Mouse (Mus musculus): ENCODE results near the gene Brsk2. TPM values are rescaled to one million over a fixed set of nuclear protein-coding genes. Genes with fewer than 3 reads are reported as not detected.

Brsk2 gene
- polyA plus RNA-seq, 1 experiment from 2014 or later: 14.1 TPM

DNA sequence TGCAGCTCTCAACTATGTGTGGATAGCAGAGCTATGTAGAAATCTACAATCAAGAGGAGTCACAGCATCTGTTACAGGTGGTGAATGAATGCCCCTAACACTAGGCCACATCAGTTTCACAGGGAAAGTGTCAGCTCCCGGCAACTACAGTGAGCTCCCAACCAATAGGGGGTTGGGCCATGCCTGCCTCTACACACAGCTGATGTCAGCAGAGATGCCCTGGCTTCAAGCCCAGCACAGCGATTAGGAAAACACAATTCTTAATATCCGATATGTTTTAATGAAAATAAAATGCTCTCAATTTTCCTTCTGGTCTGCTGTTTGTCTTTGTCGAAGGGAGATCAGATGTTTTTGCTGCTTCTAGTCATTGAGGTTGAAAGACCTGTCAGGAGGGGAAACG is 6.1 kb upstream of the Brsk2 start:
- WGBS: 87% methylated on average over 5 of the region's 5 CpGs
- H3K36me3 ChIP-seq: no peaks in the 10 kb centered on the region
- no peaks in the 10 kb centered on the region for H3K9me3 ChIP-seq
- DNase-seq (ENCODE audit: low spot score): no peak
- H3K4me1 ChIP-seq (replicated peaks): peaks cover 16% of the 10 kb centered on the region
- no peak overlapping the region for H3K4me3 ChIP-seq
- no peak overlapping the region for H3K27ac ChIP-seq
- H3K27me3 ChIP-seq (ENCODE audit: insufficient read depth, poor library complexity, severe bottlenecking): peaks cover 18% of the 10 kb centered on the region

GRCm38 (mm10) chr7:141945927-141946326 is 3.6 kb upstream of the Brsk2 start:
- DNase-seq (ENCODE audit: low spot score): no peak
- WGBS: 34% methylated on average over 7 of the region's 7 CpGs
- Histone ChIP-seq H3K36me3 (no peaks in the 10 kb centered on the region), H3K27ac (peak overlapping the region; percentile 74), H3K4me3 (0 out of 2 replicates have a peak overlapping the region, but pooled peaks have one; percentile 4), H3K4me1 (replicated peaks) (peaks cover 36% of the 10 kb centered on the region), H3K27me3 (ENCODE audit: insufficient read depth, poor library complexity, severe bottlenecking) (peaks cover 37% of the 10 kb centered on the region), H3K9me3 (no peaks in the 10 kb centered on the region)

DNA sequence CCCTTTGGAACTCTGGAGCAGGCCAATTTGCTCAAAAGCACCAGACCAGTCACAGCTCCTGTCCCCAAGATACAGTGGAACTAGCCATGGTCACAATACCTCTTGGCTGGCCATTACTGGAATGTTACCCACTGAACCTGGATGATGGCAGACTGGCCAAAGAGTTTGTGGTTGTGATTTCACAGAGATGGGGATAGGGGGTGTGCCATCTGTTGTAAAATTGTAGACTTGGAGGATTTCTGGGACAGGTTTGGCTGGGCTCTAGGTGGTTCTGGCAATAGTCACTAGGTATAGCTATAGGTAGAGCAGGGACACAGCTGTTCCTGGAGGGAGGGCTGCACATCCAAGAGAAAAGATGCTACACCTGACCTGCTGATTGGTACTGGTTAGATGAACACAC is 2.0 kb upstream of the Brsk2 start:
- H3K36me3 ChIP-seq: peaks cover 10% of the 10 kb centered on the region
- no peak for DNase-seq (ENCODE audit: low spot score)

DNA sequence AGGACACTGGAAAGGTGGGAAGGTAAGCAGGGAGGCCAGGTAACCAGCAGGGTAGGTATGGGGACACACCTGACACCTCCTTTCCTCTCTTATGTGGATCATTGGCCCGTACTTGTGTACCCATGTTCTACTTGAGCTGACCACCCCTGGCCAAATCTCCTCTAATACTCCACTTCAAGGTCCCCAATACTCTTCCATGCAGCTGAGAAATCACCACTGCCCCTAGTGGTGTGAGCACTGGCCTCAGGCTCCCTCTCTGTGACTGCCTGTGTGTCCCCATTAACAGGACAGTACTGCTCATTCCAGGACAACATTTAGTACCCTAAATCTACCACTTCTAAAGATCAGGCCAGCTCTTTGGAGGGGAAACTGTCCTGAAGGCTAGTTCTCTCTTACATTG is 1.5 kb upstream of the Brsk2 start:
- Histone ChIP-seq H3K36me3 (peaks cover 15% of the 10 kb centered on the region), H3K4me3 (no peak overlapping the region), H3K4me1 (replicated peaks) (peaks cover 52% of the 10 kb centered on the region), H3K9me3 (no peaks in the 10 kb centered on the region), H3K27me3 (ENCODE audit: insufficient read depth, poor library complexity, severe bottlenecking) (peaks cover 55% of the 10 kb centered on the region), H3K27ac (no peak overlapping the region)
- no peak for DNase-seq (ENCODE audit: low spot score)
- 84% methylated on average over 1 of the region's 1 CpGs for WGBS

More for the DNA sequence above, 2.0 kb upstream of the Brsk2 start:
- no peak overlapping the region for H3K27ac ChIP-seq
- H3K27me3 ChIP-seq (ENCODE audit: insufficient read depth, poor library complexity, severe bottlenecking): peaks cover 53% of the 10 kb centered on the region
- no peak overlapping the region for H3K4me3 ChIP-seq
- H3K4me1 ChIP-seq (replicated peaks): peaks cover 48% of the 10 kb centered on the region
- no peaks in the 10 kb centered on the region for H3K9me3 ChIP-seq

- WGBS: 2% methylated on average over 35 of the region's 54 CpGs
- Histone ChIP-seq H3K4me1 (replicated peaks) (peaks cover 69% of the 10 kb centered on the region), H3K9me3 (no peaks in the 10 kb centered on the region), H3K27me3 (ENCODE audit: insufficient read depth, poor library complexity, severe bottlenecking) (peaks cover 56% of the 10 kb centered on the region), H3K36me3 (peaks cover 22% of the 10 kb centered on the region), H3K27ac (peak overlapping the region; percentile 100), H3K4me3 (peak overlapping the region; percentile 89)
- DNase-seq (ENCODE audit: low spot score): no peak
These were observed 200 bp downstream of the Brsk2 start for GRCm38 (mm10) chr7:141949799-141950103.

- H3K9me3 ChIP-seq: no peaks in the 10 kb centered on the region
- peak overlapping the region; percentile 100 for H3K27ac ChIP-seq
- peaks cover 22% of the 10 kb centered on the region for H3K36me3 ChIP-seq
- WGBS: 1% methylated on average over 83 of the region's 84 CpGs
- H3K4me1 ChIP-seq (replicated peaks): peaks cover 75% of the 10 kb centered on the region
- peak; percentile 80 for DNase-seq (ENCODE audit: low spot score)
- H3K4me3 ChIP-seq: peak overlapping the region; percentile 89
- peaks cover 56% of the 10 kb centered on the region for H3K27me3 ChIP-seq (ENCODE audit: insufficient read depth, poor library complexity, severe bottlenecking)
These were observed 808 bp downstream of the Brsk2 start for GRCm38 (mm10) chr7:141950104-141951013.

DNA sequence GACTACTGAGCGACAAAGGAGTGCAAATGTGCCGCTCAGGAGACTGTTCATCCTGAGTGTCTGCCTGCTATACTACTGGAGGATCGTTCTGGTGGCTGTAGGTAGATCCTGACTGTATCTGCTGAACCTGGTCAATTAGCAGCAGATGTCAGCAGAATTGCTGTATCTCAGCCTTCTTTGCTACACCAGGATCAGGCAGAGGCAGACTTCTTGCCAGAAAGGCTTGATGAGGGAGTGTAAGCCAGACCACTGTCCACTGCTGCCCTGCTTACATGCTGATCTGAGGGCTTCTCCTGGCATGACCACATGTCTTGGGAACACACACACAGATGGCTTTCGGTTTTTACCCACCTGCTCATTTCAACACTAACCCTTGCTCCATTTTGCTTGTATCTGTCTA is 2.3 kb downstream of the Brsk2 start:
- Histone ChIP-seq H3K36me3 (peaks cover 22% of the 10 kb centered on the region), H3K4me1 (replicated peaks) (peaks cover 76% of the 10 kb centered on the region), H3K4me3 (peak overlapping the region; percentile 89), H3K27me3 (ENCODE audit: insufficient read depth, poor library complexity, severe bottlenecking) (peaks cover 51% of the 10 kb centered on the region), H3K27ac (peak overlapping the region; percentile 100), H3K9me3 (no peaks in the 10 kb centered on the region)
- no peak for DNase-seq (ENCODE audit: low spot score)
- 90% methylated on average over 4 of the region's 4 CpGs for WGBS

DNA sequence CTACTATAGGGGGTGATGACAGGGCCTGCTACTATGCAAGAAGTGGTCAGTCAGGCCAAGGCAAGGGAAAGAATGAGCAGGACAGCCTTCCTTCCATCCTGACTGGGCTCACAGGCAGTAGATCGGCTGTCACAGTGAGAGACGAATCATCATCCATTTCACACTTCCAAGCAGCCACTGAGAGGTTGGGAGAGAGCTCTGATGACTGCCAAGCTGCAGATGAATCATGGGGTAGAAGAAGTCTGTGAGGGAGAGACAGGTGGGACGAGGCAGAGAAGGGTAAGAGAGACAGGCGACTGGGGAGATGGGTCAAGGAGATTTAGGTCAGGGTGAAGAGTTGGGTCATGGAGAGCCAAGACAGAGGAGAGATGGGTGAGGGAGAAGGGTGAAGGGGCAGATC is 3.4 kb downstream of the Brsk2 start:
- H3K4me1 ChIP-seq (replicated peaks): peaks cover 85% of the 10 kb centered on the region
- no peak for DNase-seq (ENCODE audit: low spot score)
- WGBS: 81% methylated on average over 4 of the region's 4 CpGs
- H3K36me3 ChIP-seq: peaks cover 22% of the 10 kb centered on the region
- no peaks in the 10 kb centered on the region for H3K9me3 ChIP-seq
- no peak overlapping the region for H3K27ac ChIP-seq
- H3K27me3 ChIP-seq (ENCODE audit: insufficient read depth, poor library complexity, severe bottlenecking): peaks cover 44% of the 10 kb centered on the region
- no peak overlapping the region for H3K4me3 ChIP-seq

GRCm38 (mm10) chr7:141953616-141954015 is 4.1 kb downstream of the Brsk2 start:
- Histone ChIP-seq H3K27me3 (ENCODE audit: insufficient read depth, poor library complexity, severe bottlenecking) (peaks cover 37% of the 10 kb centered on the region), H3K4me1 (replicated peaks) (peaks cover 87% of the 10 kb centered on the region), H3K9me3 (no peaks in the 10 kb centered on the region), H3K36me3 (peaks cover 22% of the 10 kb centered on the region), H3K27ac (no peak overlapping the region), H3K4me3 (no peak overlapping the region; the same call in 1 of the 2 replicates)
- 81% methylated on average over 6 of the region's 6 CpGs for WGBS
- no peak for DNase-seq (ENCODE audit: low spot score)

DNA sequence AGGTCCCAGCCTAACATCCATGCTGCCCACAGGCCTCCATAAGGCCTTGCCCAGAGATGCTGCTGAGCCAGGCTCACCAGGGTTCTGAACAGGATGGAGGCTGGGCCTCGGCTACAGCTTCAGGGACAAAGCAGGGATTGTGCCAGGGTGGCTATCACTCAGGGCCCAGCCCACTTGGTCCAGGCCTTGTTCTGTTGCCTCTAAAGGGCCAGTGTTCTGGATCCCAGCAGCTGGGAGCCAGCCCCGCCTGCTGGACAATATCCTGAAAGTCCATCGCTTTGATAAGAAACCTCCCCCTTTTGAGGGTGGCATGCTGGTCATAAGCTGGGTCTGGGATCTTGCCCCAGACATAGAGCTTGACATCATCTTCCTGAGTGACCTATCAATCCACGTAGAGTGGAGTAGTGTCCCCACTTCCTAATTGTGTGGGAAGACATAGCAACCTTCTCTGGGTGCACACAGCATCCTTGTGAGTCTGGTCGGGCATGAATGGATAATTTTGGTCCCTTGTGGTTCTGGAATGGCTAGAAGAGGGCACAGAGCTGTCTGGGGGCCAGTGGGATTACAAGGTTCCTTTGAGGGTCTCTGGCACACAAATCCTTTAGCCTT is 6.1 kb downstream of the Brsk2 start:
- Histone ChIP-seq H3K36me3 (peaks cover 22% of the 10 kb centered on the region), H3K4me1 (replicated peaks) (peaks cover 86% of the 10 kb centered on the region), H3K27me3 (ENCODE audit: insufficient read depth, poor library complexity, severe bottlenecking) (peaks cover 21% of the 10 kb centered on the region), H3K9me3 (no peaks in the 10 kb centered on the region), H3K4me3 (no peak overlapping the region), H3K27ac (peak overlapping the region; percentile 23; the same call in 1 of the 2 replicates)
- DNase-seq (ENCODE audit: low spot score): no peak
- 70% methylated on average over 5 of the region's 5 CpGs for WGBS

- Histone ChIP-seq H3K27me3 (ENCODE audit: insufficient read depth, poor library complexity, severe bottlenecking) (peaks cover 16% of the 10 kb centered on the region), H3K36me3 (peaks cover 22% of the 10 kb centered on the region), H3K4me1 (replicated peaks) (peaks cover 86% of the 10 kb centered on the region), H3K27ac (0 out of 2 replicates have a peak overlapping the region, but pooled peaks have one; percentile 16), H3K9me3 (no peaks in the 10 kb centered on the region), H3K4me3 (no peak overlapping the region)
- WGBS: 81% methylated on average over 8 of the region's 8 CpGs
- DNase-seq (ENCODE audit: low spot score): no peak
These were observed 6.6 kb downstream of the Brsk2 start for GRCm38 (mm10) chr7:141956174-141956566.

DNA sequence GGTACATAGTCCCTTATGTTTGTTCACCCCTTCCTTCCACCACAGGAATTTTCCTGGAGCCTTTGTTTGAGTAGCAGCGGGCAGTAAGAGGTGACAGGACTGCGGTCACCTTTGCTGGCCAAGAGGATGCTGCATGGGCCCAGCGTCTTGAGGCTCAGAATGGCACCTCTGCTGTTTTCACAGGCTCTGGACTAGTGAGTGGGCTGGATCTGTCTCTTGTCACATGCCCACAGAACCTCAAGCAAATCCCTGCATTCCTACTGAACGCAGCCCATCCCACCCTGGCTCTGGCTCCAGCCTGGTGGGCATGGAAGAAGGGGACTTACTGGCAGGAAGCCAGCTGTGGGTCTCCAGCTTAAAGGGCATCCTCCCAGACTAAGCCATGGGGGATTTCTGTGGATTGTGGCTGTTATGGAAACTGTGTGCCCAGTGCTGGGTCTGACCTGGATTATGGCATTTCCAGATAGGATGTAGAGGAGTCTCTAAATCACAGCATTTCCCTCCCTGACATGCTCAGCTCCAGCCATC is 8.0 kb downstream of the Brsk2 start:
- no peaks in the 10 kb centered on the region for H3K9me3 ChIP-seq
- H3K27ac ChIP-seq: no peak overlapping the region
- H3K4me1 ChIP-seq (replicated peaks): peaks cover 91% of the 10 kb centered on the region
- 0 out of 2 replicates have a peak, but pooled peaks cover 3% of the 10 kb centered on the region for H3K27me3 ChIP-seq (ENCODE audit: insufficient read depth, poor library complexity, severe bottlenecking)
- DNase-seq (ENCODE audit: low spot score): no peak
- H3K4me3 ChIP-seq: no peak overlapping the region
- WGBS: 86% methylated on average over 4 of the region's 4 CpGs
- peaks cover 11% of the 10 kb centered on the region for H3K36me3 ChIP-seq

GRCm38 (mm10) chr7:141958211-141958610 is 8.7 kb downstream of the Brsk2 start:
- 83% methylated on average over 2 of the region's 2 CpGs for WGBS
- no peak overlapping the region for H3K27ac ChIP-seq

More at GRCm38 (mm10) chr7:141958211-141958610, 8.7 kb downstream of the Brsk2 start:
- Histone ChIP-seq H3K4me3 (no peak overlapping the region), H3K9me3 (no peaks in the 10 kb centered on the region), H3K4me1 (replicated peaks) (peaks cover 91% of the 10 kb centered on the region), H3K27me3 (ENCODE audit: insufficient read depth, poor library complexity, severe bottlenecking) (no peaks in the 10 kb centered on the region), H3K36me3 (peaks cover 5% of the 10 kb centered on the region; the same call in 1 of the 2 replicates)
- DNase-seq (ENCODE audit: low spot score): no peak
